ENCODE assay signal across 25 mouse cellular contexts in genomic region chr5:110507943-110508342, GRCm38 (mm10). TPM values are rescaled to one million over a fixed set of nuclear protein-coding genes. Genes with fewer than 3 reads are reported as not detected.
A peak's percentile ranks its signal among the peaks of the same experiment; 100 is the strongest.
DNase-seq lines count a peak whose midpoint lies in the region; ATAC-seq and TF ChIP-seq lines count a peak whose summit lies in the region.
"Had no signal": no experiment of that assay in that cellular context is flagged by ENCODE, and none has a peak within 500 bp of the region (broad histone marks: within the 10 kb centered on the region; RNA-seq: fewer than 3 reads in every experiment).

No protein-coding gene starts in this region.

- no peaks in the 10 kb centered on the region for H3K9me3 ChIP-seq in forebrain, embryonic 12.5 days
- H3K9me3 ChIP-seq in forebrain, embryonic 14.5 days (replicated peaks; ENCODE audit: control insufficient read depth, low read length) = no peaks in the 10 kb centered on the region
- H3K9me3 ChIP-seq in midbrain, embryonic 11.5 days (ENCODE audit: control insufficient read depth, low read length) = no peaks in the 10 kb centered on the region
- H3K9me3 ChIP-seq in midbrain, embryonic 10.5 days (replicated peaks) = no peaks in the 10 kb centered on the region
- H3K9me3 ChIP-seq: forebrain, embryonic 10.5 days; forebrain, embryonic 15.5 days; hindbrain, embryonic 12.5 days; hindbrain, embryonic 15.5 days had no signal

- H3K27ac ChIP-seq in forebrain, embryonic 12.5 days = no peak overlapping the region
- no peak overlapping the region for H3K27ac ChIP-seq in forebrain, embryonic 14.5 days (ENCODE audit: low read depth, low read length)
- H3K27ac ChIP-seq in layer of hippocampus, adult 2 months = peak overlapping the region; percentile 75
- H3K27ac ChIP-seq in midbrain, embryonic 11.5 days (ENCODE audit: low read depth, low read length) = no peak overlapping the region
- H3K27ac ChIP-seq in midbrain, embryonic 10.5 days (replicated peaks) = no peak overlapping the region
- H3K27ac ChIP-seq: forebrain, embryonic 10.5 days; forebrain, embryonic 15.5 days; gastrocnemius, adult 2 months; hindbrain, embryonic 12.5 days; hindbrain, embryonic 15.5 days had no signal

- DNase-seq in forebrain, embryonic 14.5 days (ENCODE audit: low spot score) = no peak
- DNase-seq in layer of hippocampus, adult 2 months (ENCODE audit: low spot score in 2 of 2) = peak in 1 of 2 experiments; percentile 61
- DNase-seq in layer of hippocampus, postnatal 25 days (ENCODE audit: extremely low spot score in 1 of 2, low spot score in 1 of 2) = no peak
- peak; percentile 66 for DNase-seq in midbrain, embryonic 11.5 days (ENCODE audit: low spot score, missing footprints)
- DNase-seq in midbrain, embryonic 10.5 days (ENCODE audit: low spot score) = no peak
- DNase-seq in adrenal gland, adult 2 months = no peak
- no peak for DNase-seq in kidney, adult 9 months
- DNase-seq: adrenal gland, adult 8-10 months; adrenal gland, postnatal 25 days; cerebellum, adult 18-20 months; cerebellum, adult 9-10 months; cerebellum, postnatal 14 days; gastrocnemius, adult 2 months; gastrocnemius, postnatal 14 days; heart, adult 11 months had no signal

- no peak for TF ChIP-seq CTCF in layer of hippocampus, adult 2 months (conservative IDR thresholded peaks at IDR 0.05)

- ATAC-seq in forebrain, embryonic 12.5 days (ENCODE audit: low FRiP score) = no peak
- no peak for ATAC-seq in forebrain, embryonic 14.5 days
- no peak for ATAC-seq in midbrain, embryonic 11.5 days (ENCODE audit: low FRiP score)
- ATAC-seq: forebrain, embryonic 15.5 days had no signal

- H3K4me1 ChIP-seq in forebrain, embryonic 12.5 days = peaks cover 19% of the 10 kb centered on the region
- H3K4me1 ChIP-seq in forebrain, embryonic 14.5 days (ENCODE audit: control insufficient read depth, insufficient read depth, low read length) = peaks cover 8% of the 10 kb centered on the region
- no peaks in the 10 kb centered on the region for H3K4me1 ChIP-seq in midbrain, embryonic 11.5 days (ENCODE audit: control insufficient read depth, insufficient read depth, low read length)
- peaks cover 18% of the 10 kb centered on the region for H3K4me1 ChIP-seq in midbrain, embryonic 10.5 days

- H3K36me3 ChIP-seq in forebrain, embryonic 12.5 days (replicated peaks) = no peaks in the 10 kb centered on the region
- no peaks in the 10 kb centered on the region for H3K36me3 ChIP-seq in forebrain, embryonic 14.5 days (ENCODE audit: control insufficient read depth, insufficient read depth, low read length)
- H3K36me3 ChIP-seq in midbrain, embryonic 11.5 days (ENCODE audit: control insufficient read depth, insufficient read depth, low read length) = no peaks in the 10 kb centered on the region
- no peaks in the 10 kb centered on the region for H3K36me3 ChIP-seq in midbrain, embryonic 10.5 days
- H3K36me3 ChIP-seq: forebrain, embryonic 10.5 days; forebrain, embryonic 15.5 days; hindbrain, embryonic 12.5 days; hindbrain, embryonic 15.5 days had no signal

- H3K4me2 ChIP-seq in forebrain, embryonic 12.5 days = no peak overlapping the region
- no peak overlapping the region for H3K4me2 ChIP-seq in forebrain, embryonic 14.5 days (ENCODE audit: low read length)
- H3K4me2 ChIP-seq in midbrain, embryonic 11.5 days = no peak overlapping the region
- H3K4me2 ChIP-seq: forebrain, embryonic 15.5 days; heart, embryonic 11.5 days; hindbrain, embryonic 12.5 days; hindbrain, embryonic 15.5 days had no signal

- no peak overlapping the region for H3K4me3 ChIP-seq in forebrain, embryonic 12.5 days (replicated peaks)
- no peak overlapping the region for H3K4me3 ChIP-seq in forebrain, embryonic 14.5 days (ENCODE audit: low read depth, low read length)
- H3K4me3 ChIP-seq in layer of hippocampus, adult 2 months = no peak overlapping the region
- no peak overlapping the region for H3K4me3 ChIP-seq in midbrain, embryonic 11.5 days (ENCODE audit: low read depth, low read length)
- no peak overlapping the region for H3K4me3 ChIP-seq in midbrain, embryonic 10.5 days
- H3K4me3 ChIP-seq: forebrain, embryonic 10.5 days; forebrain, embryonic 15.5 days; gastrocnemius, adult 2 months; hindbrain, embryonic 12.5 days; hindbrain, embryonic 15.5 days had no signal

- H3K27me3 ChIP-seq in forebrain, embryonic 12.5 days = peaks cover 40% of the 10 kb centered on the region; the same call in 1 of the 2 replicates
- H3K27me3 ChIP-seq in forebrain, embryonic 14.5 days (replicated peaks; ENCODE audit: control insufficient read depth, insufficient read depth, low read length) = no peaks in the 10 kb centered on the region
- H3K27me3 ChIP-seq in midbrain, embryonic 11.5 days (ENCODE audit: control insufficient read depth, insufficient read depth, low read length) = no peaks in the 10 kb centered on the region
- 0 out of 2 replicates have a peak, but pooled peaks cover 3% of the 10 kb centered on the region for H3K27me3 ChIP-seq in midbrain, embryonic 10.5 days (ENCODE audit: low read depth, poor library complexity, severe bottlenecking)
- H3K27me3 ChIP-seq: hindbrain, embryonic 15.5 days had no signal

- 75% methylated on average over 3 of the region's 3 CpGs for WGBS in forebrain, embryonic 12.5 days
- WGBS in forebrain, embryonic 14.5 days = 88% methylated on average over 3 of the region's 3 CpGs
- WGBS in midbrain, embryonic 11.5 days = 86% methylated on average over 3 of the region's 3 CpGs
- 77% methylated on average over 3 of the region's 3 CpGs for WGBS in midbrain, embryonic 10.5 days

- 0 out of 2 replicates have a peak overlapping the region, but pooled peaks have one; percentile 5 for H3K9ac ChIP-seq in forebrain, embryonic 12.5 days
- no peak overlapping the region for H3K9ac ChIP-seq in forebrain, embryonic 14.5 days (ENCODE audit: low read length)
- H3K9ac ChIP-seq in midbrain, embryonic 11.5 days (ENCODE audit: low read length) = no peak overlapping the region
- H3K9ac ChIP-seq: forebrain, embryonic 15.5 days; hindbrain, embryonic 12.5 days; hindbrain, embryonic 15.5 days had no signal

RNA-seq across cellular contexts. Expression of gene Galnt9, which starts 36.2 kb away (rescaled TPM):
- 3.6 and 6.0 TPM in 2 replicates for polyA plus RNA-seq in forebrain, embryonic 12.5 days (2016; fragmentation: Nextera tagmentation; extraction: Ambion mirVana)
- polyA plus RNA-seq in forebrain, embryonic 14.5 days (2014; fragmentation: Nextera tagmentation; extraction: Ambion mirVana) = 12.1 and 13.3 TPM in 2 replicates
- total RNA-seq in layer of hippocampus, adult 2 months (2021) = 100 to 1,000 TPM in 1 of 2 experiments, 10 to 100 TPM in 1; 98.3 to 111 TPM
- 100 to 1,000 TPM; 111 to 124 TPM for total RNA-seq in layer of hippocampus, postnatal 25 days (2021)
- polyA plus RNA-seq in midbrain, embryonic 11.5 days (2014; fragmentation: Nextera tagmentation; extraction: Ambion mirVana) = 5.0 and 5.8 TPM in 2 replicates
- 3.4 and 7.3 TPM in 2 replicates for polyA plus RNA-seq in midbrain, embryonic 10.5 days (2016; fragmentation: Nextera tagmentation; extraction: Ambion mirVana)
- under 1 TPM in 1 of 2 experiments, not detected in 1; 0.14 TPM for total RNA-seq in adrenal gland, adult 2 months (2021)
- 0.25 and 0.41 TPM in 2 replicates for polyA plus RNA-seq in adrenal gland, adult 2 months (2012; rRNA removed)
- total RNA-seq: gastrocnemius, adult 2 months; gastrocnemius, postnatal 14 days; heart, adult 8-10 months; heart, postnatal 25 days; hematopoietic stem cell, adult 5-6 weeks had no signal
- polyA plus RNA-seq: heart, embryonic 11.5 days; heart, postnatal 0 days had no signal

RNA-seq across cellular contexts. Expression of gene Fbrsl1, which starts 59.6 kb away (rescaled TPM):
- 39.5 and 39.8 TPM in 2 replicates for polyA plus RNA-seq in forebrain, embryonic 12.5 days (2016; fragmentation: Nextera tagmentation; extraction: Ambion mirVana)
- polyA plus RNA-seq in forebrain, embryonic 14.5 days (2014; fragmentation: Nextera tagmentation; extraction: Ambion mirVana) = 15.0 and 19.8 TPM in 2 replicates
- 10 to 100 TPM; 79.9 to 94.0 TPM for total RNA-seq in layer of hippocampus, adult 2 months (2021)
- total RNA-seq in layer of hippocampus, postnatal 25 days (2021) = 10 to 100 TPM; 83.5 to 89.3 TPM
- polyA plus RNA-seq in midbrain, embryonic 11.5 days (2014; fragmentation: Nextera tagmentation; extraction: Ambion mirVana) = 11.3 and 14.9 TPM in 2 replicates
- 10.3 and 14.6 TPM in 2 replicates for polyA plus RNA-seq in midbrain, embryonic 10.5 days (2016; fragmentation: Nextera tagmentation; extraction: Ambion mirVana)
- 10 to 100 TPM; 56.7 to 67.2 TPM for total RNA-seq in adrenal gland, adult 2 months (2021)
- 267 and 295 TPM in 2 replicates for polyA plus RNA-seq in adrenal gland, adult 2 months (2012; rRNA removed)
